Mouse (Mus musculus) CH12F3 (cell line): ENCODE data around the gene Mmrn2.
"Not testable (repeated sequence)": the region's sequence is repeated elsewhere in the genome, so short reads cannot be mapped to it uniquely, and the experiment has no call there.

Experiments
- in situ Hi-C: fragments of 300-500 bp; cut with MboI; formaldehyde crosslinking; loops from 2 replicates; pipeline ENCODE4 v1.14.3; 2020; ENCODE audit warnings: low sequenced_read_pairs

Mmrn2 gene

GRCm38 (mm10) chr14:34399301-34399700 is 24.0 kb downstream of the Mmrn2 start:
- in situ Hi-C loops, result no loop called here

DNA sequence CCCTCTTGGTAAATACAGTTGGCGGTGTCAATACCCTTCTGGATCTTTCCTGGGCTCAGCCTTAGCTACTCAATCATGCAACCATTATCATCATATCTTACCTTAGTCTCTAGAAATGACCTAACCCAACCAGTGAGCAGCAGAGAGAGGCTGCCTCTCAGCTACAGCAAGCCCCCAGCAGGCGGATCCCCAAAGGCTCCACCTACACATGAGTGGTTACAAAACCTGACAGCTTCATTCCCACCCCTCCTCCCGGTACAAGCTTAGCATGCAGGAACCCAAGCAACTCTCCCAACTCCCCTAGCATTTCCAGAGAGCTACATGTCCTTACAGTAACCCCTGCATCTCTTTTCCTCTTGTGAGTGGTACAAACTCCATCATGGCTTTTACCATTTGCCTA is 24.8 kb downstream of the Mmrn2 start:
- in situ Hi-C loops, result no loop called here

DNA sequence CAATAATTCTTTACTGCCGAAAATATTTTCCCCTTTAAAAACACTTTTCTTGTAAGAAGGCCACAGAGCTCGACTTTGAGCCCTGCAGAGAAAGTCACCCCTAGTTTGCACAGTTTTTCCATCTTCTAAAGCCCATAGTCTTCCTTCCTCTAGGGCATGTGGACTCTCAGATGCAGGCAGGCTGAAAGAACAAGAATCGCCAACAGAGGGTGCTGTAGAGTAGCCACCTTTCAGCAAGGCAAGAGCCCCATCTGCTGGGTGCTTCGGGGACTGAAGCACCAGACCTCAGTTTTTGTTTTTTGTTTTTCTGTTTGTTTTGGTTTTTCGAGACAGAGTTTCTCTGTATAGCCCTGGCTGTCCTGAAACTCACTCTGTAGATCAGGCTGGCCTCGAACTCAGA is 25.9 kb downstream of the Mmrn2 start:
- in situ Hi-C loops, result no loop called here

DNA sequence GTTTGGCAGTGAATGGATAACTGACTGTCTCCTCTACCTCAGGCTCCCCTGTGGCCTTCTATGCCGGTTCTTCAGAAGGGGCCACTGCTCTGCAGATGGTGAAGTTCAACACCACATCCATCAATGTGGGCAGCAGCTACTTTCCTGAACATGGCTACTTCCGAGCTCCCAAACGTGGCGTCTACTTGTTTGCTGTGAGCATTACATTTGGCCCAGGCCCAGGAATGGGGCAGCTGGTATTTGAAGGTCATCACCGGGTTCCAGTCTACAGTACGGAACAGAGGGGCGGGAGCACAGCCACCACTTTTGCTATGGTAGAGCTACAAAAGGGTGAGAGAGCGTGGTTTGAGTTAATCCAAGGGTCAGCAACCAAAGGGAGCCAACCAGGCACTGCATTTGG is 27.6 kb downstream of the Mmrn2 start:
- in situ Hi-C loops, result no loop called here

DNA sequence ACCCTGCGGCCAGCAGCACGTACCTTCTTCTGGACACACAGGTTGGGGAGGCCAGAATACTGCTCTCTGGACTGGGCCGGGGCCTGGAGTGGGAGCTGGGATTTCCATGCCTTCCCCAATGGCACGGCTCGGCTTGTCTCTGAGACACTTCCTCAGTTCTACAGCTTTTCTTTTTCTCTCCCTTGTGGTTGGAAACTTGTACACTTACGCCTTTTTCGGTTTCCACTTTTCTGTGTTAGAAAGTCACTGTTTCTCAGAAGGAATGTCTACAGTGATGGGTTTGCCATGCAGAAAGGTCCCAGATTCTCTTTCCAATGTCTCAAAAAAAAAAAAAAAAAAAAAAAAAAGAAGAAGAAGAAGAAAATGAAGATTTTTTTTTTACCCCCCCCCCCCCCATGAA is 28.2 kb downstream of the Mmrn2 start:
- in situ Hi-C loops, result no loop called here

GRCm38 (mm10) chr14:34410716-34411115 is 35.5 kb downstream of the Mmrn2 start:
- in situ Hi-C loops, result no loop called here

- in situ Hi-C loops, result no loop called here
Measured at GRCm38 (mm10) chr14:34412164-34412896, 37.1 kb downstream of the Mmrn2 start.

GRCm38 (mm10) chr14:34416946-34417345 is 41.7 kb downstream of the Mmrn2 start:
- in situ Hi-C loops, result not testable (repeated sequence)

- in situ Hi-C loops, result no loop called here
Measured at GRCm38 (mm10) chr14:34417501-34417900, 42.2 kb downstream of the Mmrn2 start.

DNA sequence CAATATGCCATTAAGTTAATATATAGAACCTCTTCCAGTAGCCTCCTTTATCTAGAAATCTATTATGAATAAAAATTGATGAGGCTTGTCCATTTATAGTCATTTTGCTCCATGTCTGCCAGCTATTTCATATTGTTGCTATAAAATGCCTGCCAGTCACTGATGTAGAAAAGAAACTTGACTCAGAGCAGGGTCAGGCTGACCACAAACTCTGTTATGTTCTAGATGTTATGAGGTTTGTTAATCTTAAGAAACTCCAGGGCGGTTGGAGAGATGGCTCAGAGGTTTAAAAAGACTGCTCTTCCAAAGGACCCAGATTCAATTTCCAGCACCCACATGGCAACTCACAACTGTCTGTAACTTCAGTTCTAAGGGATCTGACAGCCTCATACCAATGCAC is 45.8 kb downstream of the Mmrn2 start:
- in situ Hi-C loops, result no loop called here

DNA sequence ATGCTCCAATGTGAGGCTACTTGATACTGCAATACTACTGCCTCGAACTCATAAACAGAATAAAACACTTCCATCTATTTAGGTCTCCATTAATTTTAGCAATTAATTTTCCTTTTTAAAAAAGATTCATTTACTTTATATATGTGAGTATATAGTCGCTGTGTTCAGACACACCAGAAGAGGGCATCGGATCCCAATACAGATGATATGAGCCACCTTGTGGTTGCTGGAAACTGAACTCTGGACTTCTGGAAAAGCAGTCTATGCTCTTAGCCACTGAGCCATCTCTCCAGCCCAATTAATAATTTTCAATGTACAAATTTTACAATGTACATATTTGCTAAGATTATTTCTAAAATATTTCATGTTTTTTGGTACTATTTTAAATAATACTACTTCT is 53.0 kb downstream of the Mmrn2 start:
- in situ Hi-C loops, result no loop called here

DNA sequence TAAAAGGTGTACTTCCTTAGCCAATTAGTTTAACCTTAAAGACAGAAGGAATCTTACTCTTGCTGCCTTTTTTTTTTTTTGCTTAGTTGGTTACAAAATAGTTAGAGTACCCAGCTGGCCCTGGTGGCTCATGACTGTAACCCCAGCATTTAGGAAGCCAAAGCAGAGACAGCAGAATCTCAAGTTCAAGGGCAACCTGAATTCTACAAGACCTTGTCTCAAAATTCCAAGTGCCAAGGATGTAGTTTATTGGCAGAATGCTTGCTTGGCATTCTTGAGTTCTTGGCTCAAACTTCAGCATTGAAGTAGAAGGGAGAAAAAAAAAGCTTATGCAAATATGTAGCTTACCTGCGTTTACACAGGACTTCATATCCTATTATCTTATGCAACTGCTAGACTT is 53.8 kb downstream of the Mmrn2 start:
- in situ Hi-C loops, result no loop called here

GRCm38 (mm10) chr14:34440526-34441066 is 65.3 kb downstream of the Mmrn2 start:
- in situ Hi-C loops, result no loop called here

GRCm38 (mm10) chr14:34442531-34442930 is 67.3 kb downstream of the Mmrn2 start:
- in situ Hi-C loops, result no loop called here

DNA sequence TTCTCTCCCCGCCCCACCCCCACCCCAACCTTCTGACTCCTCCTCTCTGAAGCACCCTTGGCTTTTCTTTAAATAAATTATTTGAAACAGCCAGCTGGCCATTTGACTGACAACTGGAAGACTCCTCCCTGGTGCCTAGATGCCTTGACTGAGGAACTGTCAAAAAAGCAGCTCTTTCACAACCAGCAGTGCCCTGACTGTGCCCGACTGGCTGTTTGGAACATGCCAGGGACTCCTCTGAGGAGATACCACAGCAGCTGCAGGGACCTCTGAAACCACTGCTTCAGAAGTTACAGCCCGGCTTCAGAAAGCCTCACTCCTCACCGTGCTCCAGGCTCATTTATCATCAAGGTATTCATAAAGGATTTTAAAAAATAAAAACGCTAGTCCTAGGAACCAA is 69.1 kb downstream of the Mmrn2 start:
- in situ Hi-C loops, result no loop called here

GRCm38 (mm10) chr14:34444924-34445323 is 69.7 kb downstream of the Mmrn2 start:
- in situ Hi-C loops, result no loop called here

DNA sequence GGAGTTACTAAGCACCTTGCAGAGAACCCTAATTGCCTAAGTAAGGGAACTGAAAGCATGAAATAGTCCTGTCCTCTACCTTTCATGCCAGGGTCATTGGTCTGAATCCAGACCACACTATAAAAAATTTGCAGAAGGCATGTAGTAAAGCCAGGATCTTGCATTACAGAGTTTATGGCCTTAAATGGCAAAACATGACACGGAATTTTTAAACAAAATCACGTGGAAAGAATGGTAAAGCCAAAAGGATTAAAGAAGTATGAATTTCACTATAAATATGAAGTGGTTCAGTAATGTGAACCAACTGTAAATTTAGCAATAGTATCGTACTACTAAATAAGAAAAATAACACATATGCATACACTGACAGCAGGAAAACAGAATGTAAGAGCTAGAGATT is 70.1 kb downstream of the Mmrn2 start:
- in situ Hi-C loops, result no loop called here

DNA sequence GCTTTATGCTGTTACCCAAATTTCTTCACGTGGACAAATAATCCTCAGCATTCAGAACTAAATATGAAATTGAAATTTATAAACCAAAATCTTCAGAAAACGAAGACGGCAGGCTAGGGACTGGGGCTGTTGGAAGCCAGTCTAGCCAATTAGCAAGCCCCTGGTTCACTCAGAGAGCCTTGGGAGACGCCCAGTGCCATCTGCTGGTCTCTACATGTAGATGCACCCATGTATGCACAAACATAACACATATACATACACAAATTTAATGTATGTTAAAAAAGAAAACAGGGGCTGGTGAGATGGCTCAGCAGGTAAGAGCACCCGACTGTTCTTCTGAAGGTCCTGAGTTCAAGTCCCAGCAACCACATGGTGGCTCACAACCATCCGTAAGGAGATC is 71.4 kb downstream of the Mmrn2 start:
- in situ Hi-C loops, result no loop called here

- in situ Hi-C loops, result no loop called here
Measured at GRCm38 (mm10) chr14:34447659-34448058, 72.4 kb downstream of the Mmrn2 start.

DNA sequence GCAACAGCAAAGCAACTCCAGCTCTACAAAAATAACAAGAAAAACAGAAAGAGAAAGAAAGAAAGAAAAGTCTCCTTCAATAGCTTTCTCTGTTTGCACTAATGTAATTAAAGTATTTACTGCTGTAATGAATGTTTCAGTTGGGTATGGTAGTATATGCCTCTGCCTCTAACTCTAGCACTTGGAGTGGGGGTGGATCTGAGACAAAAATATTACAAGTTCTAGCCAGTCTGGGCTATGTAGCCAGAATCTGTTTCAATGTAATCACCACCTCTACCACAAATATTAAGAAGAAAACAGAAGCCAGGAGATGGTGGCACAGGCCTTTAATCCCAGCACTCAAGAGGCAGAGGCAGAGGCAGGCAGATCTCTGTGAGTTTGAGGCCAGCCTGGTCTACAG is 73.1 kb downstream of the Mmrn2 start:
- in situ Hi-C loops, result no loop called here

GRCm38 (mm10) chr14:34449807-34450206 is 74.5 kb downstream of the Mmrn2 start:
- in situ Hi-C loops, result loop anchor here (10.0 kb wide), 1 partner anchor 105 kb away; no protein-coding TSS in a partner anchor

GRCm38 (mm10) chr14:34450451-34450850 is 75.2 kb downstream of the Mmrn2 start:
- in situ Hi-C loops, result loop anchor here (10.0 kb wide), 1 partner anchor 104 kb away; no protein-coding TSS in a partner anchor

GRCm38 (mm10) chr14:34451872-34452271 is 76.6 kb downstream of the Mmrn2 start:
- in situ Hi-C loops, result loop anchor here (10.0 kb wide), 1 partner anchor 103 kb away; no protein-coding TSS in a partner anchor
